Mouse (Mus musculus) left cerebral cortex, postnatal 14 days (tissue): Measurements from ENCODE around the gene Arl16. TPM values are rescaled to one million over a fixed set of nuclear protein-coding genes. Genes with fewer than 3 reads are reported as not detected.

Source experiments
- DNase-seq, 2 experiments: peaks; one replicate each; pipeline ENCODE4 v3.0.0; 2021 to 2022; ENCODE audit warnings: low spot score in 2 of 2, mixed read lengths in 1 of 2
- intact Hi-C: fragments of 180-260 bp; cut with DNase I; formaldehyde crosslinking; loops from one replicate; pipeline ENCODE4 v1.15.1; 2025
- total RNA-seq, 2 experiments: library from RNA; stranded (reverse); gene quantifications; 2 replicates each; pipeline ENCODE4 v1.2.3; 2021

Gene Arl16
- total RNA-seq, 2 experiments from 2014 or later: 59.5 to 60.1 TPM

DNA sequence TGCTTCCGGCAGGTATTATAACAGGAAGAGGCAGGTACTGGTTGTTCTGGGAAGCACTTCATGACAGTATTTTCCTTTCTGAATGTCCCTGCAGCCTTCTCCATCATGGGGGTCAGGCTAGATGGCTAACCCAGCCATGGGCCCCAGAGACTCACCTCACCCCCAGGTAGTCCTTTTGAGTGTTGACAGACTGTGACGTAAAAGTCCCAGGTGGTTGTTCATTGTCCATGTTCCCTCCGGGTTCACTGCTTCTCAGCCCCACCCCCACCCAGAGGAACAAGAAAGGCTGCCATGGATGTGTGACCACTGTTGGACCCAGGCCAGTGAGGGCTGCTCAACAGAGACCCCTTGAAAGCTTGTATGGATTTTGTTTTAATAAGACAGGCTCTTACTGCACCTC lies 25.9 kb upstream of the Arl16 start:
- no peak for DNase-seq

DNA sequence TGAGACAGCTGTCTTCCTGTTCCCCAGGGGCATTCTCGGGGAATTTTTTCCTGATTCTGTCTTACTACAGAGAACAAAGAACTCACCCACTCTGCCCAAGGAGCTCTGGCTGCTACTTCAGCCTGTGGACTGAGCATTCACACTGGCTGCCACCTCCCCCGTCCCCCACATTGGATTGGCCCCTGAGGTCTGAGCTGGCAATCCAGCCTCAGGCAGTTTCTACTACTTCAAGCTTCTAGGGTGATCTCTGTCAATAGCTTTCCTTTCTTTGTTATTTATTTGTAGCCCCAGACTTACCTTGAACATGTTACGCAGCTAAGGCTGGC lies 25.4 kb upstream of the Arl16 start:
- no peak for DNase-seq
- intact Hi-C loops: no loop called here

More for the DNA sequence above, 25.9 kb upstream of the Arl16 start:
- intact Hi-C loops: no loop called here

DNA sequence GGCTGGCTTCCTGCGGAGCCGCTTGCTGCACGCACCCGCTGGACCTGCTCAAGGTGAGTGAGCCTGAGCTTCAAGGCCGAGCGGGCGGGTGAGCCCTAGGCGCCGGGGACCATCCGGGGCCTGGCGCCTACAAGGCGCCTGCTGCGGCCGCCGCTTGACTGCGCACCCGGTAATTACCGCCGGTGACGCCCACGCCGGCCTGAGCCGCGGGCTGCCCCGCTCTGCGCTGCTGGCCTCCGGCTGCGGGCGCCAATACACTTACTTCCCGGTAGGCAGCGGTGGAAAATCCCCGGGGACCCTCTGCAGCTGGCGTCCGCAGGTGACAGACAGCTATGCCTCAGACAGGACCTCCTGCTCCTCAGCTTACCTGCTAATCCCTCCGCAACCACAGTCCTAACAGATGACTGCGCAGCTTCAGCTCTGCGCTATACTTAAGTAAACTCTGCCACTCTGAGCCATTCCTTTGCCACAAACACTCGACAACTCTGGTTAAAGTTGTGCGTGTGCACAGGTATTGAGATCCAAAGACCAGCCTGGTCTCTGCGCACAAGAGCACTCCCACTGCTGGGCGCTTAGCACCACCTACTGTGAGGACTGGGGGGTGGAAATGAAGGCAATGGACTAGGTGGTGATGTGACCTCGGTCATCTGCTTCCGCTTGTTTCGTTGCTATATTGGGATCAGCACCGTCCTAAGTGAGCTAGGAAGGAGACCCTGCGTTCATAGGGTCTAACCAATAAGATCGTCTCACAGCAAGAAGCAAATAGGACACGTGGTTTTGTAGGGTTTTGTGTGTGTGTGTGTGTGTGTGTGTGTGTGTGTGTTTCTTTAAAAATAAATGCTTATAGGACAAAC lies 24.8 kb upstream of the Arl16 start:
- peak; percentile 38 to 62 for DNase-seq
- intact Hi-C loops: no loop called here

DNA sequence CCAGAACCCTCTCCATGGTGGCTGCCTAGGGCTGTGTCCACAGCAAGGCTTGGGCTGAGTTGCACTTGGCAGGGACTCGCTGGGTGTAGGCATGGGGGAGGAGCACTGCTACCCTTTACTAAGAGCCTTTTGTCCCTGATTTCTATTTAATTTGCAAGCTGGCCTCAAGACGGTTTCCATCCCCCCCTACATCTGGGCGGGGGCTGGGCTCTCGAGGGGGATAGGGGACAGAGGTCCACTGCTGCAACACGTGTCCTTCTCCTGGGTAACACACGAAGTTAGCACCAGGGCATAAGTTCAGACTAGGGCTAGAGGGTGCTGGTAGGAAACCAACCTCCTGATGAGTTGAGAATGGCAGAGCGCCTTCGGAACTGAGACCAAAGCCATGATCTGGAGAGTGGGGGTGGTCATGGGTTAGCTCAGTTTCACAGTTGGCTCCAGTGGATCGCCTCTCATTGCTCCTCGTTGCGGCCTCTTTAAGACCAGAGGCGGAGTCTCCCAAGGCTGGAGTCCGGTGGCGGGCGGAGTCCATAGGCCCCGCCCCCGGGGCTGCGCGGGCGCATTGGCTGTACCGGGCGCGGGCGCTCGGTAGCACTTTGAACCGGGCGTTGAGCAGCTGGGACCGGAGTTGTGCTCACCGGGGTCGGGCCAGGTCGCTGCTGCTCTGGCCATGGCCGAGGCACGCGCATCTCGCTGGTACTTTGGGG lies 24.1 kb upstream of the Arl16 start, which contains the start of gene Slc25a10:
TSS of gene Slc25a10 (plus strand) at position 524 of the 707 bp plus-strand sequence.
- peak; percentile 85 to 89 for DNase-seq
- intact Hi-C loops: no loop called here

DNA sequence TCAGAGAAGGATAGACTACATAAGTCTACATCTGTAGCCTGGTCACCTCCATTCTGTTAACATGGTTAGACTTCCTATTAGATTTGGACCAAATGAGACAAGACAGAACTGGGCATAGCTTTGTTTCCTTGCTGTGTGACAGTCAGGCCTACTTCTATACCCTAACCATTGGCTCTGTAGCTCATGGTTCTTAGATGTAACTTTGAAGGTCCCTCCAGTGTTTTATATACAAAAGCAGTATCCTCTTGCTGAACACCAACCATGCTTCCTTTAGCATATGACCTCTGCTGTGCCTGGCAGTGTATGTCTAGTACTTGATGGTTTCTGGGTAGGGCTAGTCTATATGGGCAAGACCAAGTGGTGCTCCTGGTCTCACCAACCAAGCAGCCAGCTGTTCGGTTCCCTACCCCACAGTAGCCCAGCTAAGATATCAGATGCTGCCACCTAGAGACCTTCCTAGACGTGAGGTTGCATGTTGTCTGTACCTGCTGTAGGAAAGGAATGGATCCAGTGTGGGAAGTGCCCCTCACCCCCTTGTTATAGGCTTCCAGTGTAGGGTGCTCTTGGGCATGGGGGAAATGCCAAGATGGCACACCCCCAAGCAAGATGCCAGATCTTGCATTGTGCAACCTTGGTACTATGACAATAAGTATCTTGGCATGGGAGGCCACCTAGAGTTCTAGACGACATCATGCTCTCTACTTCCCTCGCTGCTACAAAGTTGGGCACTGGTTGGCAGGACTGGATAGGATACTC lies 23.1 kb upstream of the Arl16 start:
- DNase-seq: no peak
- intact Hi-C loops: no loop called here

DNA sequence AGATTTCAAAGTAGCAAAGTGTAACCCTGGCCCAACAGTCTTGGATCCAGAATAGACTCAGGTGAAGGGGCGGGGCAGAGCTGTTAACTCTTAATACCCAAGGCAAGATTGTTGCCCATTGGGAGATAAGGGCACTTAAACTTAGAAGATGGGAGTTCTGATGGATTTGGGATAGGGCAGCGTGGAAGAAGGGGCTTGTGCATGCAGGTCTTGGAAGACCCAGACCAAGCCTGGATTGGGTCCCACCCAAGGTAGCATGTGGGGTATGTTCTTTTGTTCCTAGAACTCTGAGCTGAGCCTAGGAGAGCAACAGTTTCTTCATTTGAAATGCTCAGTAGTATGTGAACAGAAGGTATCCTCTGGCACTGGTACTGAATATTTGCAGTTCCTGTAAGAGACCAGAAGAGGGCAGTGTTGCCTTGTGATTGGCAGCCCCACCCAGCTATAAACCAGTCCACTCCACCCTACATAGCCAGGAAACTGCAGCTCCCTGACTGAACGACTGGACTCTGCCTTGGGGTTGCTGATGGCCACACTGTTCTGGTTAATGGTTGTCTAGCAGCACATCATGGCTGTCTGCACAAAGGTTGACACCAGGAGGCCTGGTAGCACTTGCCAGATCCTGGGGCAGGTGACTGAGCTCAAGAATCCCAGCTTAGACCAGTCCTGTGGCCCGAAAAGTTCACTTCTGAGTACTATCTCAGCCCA lies 21.8 kb upstream of the Arl16 start:
- DNase-seq: peak; percentile 71 to 86
- intact Hi-C loops: no loop called here

DNA sequence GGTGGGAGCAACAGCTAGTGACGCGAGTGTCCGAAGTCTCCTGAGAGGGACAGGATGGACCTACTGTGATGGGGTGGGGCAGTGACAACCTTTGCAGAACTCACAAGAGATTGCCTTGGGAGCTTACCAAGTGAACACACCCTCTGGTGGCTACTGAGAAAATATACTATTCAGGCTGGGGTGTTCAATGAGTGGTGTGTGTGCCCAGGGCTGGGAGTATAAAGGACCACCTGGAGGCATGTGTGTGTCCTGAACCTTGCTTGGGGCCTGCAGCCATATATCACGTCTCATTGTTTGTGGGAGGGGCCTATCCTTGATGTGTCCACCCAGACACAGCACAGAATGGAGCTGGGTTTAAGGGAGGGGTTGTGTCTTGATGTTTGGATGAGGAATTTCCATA lies 21.1 kb upstream of the Arl16 start:
- intact Hi-C loops: no loop called here
- no peak for DNase-seq

DNA sequence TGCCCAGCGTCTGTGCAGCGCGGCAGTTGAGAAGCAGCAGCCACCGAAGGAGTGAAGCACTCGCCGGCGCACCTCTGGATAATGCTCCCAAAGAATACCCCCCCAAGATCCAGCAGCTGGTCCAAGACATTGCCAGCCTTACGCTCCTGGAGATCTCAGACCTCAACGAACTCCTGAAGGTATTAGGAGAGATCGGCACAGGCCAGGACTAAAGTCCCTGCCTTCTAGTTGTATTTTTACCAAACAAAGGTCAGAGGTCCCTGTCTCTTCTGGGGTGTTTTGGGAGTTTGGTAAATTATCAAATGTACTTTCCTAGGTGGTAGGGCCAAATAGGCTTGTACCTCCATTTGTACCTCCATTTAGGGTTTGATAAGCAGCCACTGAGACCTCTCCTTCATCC lies 17.8 kb upstream of the Arl16 start:
- intact Hi-C loops: no loop called here
- no peak for DNase-seq

DNA sequence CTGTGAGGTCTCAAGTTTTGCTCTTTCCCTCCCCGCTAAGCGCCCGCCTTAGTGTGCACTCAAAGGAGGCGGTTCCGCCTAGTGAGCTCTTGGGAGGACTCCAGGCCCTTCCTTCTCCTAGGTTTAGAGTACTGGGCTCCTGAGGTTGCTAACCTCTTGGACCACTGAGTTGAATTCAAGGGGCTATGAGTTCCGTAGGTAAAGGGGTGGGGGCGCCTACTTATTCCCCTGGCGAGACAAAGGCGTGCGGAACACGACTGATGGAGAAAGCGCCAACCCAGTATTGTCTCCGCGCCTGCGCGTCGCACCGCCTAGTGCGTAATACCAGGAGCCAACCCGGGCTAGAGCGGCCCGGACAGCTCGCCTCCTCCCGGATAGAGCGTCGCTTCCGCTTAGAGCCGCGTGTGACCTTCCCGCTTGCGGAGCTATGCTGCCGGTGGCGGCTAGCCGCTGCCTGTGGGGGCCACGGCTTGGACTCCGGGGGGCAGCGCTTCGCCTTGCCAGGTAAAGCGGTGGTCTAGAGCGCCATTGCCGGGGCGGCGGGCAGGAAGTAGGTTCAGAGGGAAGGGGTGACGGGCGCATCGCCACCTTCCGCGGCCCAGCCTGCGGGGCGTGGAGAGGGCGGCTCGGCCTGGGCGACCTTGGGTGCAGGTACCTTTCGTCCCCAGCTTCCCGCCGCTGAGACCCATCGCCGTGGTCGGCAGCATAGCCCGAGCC lies 17.0 kb upstream of the Arl16 start, which contains the start of gene Mrpl12:
TSS of gene Mrpl12 (plus strand) at position 349 of the 717 bp plus-strand sequence.
- intact Hi-C loops: no loop called here
- peak; percentile 90 for DNase-seq

DNA sequence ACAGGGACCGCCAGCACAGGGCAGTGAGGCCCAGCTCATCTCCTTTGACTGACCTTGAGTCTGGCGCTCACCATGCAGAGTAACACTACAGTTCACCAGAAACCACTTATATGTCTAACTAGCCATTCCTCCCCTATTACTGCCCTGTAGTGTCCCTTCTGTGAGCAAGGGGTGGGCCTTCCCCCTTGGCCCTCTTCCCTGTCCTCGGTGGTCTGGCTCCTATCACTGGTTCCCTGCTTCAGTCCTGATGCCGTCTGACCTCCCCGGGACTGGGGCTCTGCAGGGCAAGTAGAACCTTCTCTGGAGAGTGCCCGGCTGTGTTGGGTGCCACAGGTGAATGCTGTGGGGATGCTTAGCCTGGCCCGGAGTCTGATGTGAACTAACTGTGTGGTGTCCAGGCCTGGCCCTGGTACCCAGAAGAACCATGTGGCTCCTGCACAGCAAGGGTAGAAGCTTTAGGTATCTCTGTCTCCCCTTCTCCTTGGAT lies 16.1 kb upstream of the Arl16 start:
- no peak for DNase-seq
- intact Hi-C loops: no loop called here

DNA sequence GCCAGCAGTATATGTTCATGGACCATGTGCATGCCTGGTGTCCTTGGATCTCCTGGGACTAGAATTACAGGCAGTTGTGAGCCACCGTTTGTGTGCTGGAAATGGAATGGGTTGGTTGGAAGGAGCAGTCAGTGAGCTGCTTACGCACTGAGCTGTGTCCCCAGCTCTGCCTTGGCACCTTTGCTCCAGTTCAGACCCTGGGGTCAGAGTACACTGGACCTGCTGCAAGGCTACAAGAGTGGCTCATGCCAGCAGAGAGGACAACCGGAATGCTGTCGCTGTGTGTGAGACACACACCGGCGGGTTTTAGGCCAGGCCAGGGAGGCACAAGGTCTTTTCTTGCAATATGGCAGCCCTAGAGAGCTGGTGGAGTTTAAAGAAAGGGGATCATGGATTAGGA lies 4.6 kb upstream of the Arl16 start:
- no peak for DNase-seq
- intact Hi-C loops: no loop called here

DNA sequence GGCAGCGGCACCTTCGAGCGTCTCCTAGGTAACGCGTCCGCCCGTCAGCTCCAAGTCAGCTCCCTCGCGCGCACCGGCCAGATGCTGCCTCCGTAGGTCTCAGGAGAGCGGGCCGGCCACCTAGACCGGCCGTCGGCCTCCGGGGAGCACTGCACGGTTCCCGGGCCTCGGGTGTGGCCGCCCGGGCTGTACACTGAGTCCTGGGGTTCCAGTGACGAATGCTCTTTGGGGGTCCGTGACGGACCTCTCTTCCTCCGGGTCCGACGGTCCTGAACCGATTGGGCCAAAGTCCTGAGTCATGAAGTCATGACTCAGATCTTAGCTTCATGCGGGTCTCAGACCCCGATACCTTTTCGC lies 307 bp upstream of the Arl16 start:
- no peak for DNase-seq
- intact Hi-C loops: no loop called here

DNA sequence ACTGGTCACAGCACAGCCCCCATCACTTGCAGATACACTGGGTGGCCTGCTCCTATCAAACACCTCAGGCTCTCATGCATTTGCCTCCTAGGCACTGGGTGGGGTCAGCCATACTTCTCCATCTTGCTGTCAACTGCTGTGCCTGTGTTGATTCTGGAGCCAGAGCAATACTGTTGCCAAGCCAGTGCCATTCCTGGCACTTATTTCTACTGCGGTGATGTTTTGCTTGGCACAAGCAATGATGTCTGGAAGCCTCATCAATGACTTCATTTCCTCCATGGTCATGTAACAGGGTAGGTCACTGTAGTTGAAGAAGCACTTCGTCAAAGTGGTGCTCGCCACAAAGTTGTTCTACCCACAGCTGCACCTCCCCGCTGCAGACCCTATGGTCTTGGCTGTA lies 1.9 kb downstream of the Arl16 start:
- no peak for DNase-seq
- intact Hi-C loops: no loop called here

DNA sequence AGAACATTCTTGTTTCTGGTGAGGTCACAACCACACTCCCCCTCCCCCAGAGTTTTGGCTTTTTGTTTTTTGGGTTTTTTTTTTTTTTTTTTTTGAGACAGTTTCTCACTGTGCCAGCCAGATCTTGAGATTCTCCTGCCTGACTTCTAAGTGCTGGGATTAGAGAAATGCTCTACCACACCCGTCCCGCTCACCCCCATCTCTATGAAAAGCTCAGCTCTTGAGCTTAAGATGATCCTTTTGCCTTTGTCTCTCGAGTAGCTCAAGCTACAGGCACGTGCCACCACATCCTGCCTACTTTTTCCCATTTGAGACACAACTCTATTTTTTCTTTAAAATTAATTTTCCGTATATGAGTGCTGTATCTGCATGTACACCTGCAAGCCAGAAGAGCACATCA lies 3.0 kb downstream of the Arl16 start:
- intact Hi-C loops: no loop called here
- DNase-seq: no peak

DNA sequence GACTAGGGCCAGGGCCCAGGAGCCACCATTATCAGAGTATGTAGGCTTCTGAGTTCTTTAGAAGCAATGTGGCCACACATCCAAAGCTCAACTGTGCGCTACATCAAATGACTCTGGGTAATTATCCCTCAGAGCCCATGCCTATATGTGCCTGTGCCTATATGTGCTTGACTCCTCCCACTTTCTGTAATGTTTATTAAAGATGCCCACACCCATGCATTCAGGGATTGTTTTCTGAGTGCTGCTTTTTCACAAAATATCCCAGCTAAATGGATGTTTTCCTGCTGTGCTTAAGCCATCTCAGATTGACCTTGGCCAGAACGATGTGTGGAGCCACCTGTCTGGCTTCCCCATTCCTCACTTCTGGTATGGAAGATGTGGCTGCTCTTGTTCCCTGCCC lies 3.9 kb downstream of the Arl16 start:
- DNase-seq: no peak
- intact Hi-C loops: no loop called here

DNA sequence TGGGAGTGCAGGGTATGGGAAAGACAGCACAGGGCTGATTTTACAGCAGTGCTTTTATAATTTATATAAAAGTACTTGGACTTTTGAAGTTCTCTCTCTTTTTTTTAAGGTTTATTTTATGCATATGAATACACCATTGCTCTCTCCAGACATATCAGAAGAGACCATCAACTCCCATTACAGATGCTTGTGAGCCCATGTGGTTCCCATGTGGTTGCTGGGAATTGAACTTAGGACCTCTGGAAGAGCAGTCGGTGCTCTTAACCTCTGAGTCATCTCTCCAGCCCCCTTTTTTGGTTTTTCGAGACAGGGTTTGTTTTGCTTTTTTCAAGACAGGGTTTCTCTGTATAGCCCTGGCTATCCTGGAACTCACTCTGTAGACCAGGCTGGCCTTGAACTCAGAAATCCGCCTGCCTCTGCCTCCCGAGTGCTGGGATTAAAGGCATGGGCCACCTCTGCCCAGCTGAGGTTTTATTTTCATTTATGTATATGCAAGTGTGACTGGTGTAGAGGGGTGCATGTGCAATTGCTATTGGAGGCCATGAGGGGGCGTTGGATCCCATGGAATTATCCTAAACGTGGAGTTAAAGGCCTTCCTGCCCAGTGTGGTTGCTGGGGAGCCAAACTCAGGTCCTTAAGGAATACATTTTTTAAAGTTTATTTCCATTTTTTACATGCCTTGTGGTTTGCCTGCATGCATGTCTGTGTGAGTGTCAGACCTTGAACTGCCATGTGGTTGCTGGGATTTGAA lies 8.4 kb downstream of the Arl16 start:
- DNase-seq: no peak
- intact Hi-C loops: no loop called here

DNA sequence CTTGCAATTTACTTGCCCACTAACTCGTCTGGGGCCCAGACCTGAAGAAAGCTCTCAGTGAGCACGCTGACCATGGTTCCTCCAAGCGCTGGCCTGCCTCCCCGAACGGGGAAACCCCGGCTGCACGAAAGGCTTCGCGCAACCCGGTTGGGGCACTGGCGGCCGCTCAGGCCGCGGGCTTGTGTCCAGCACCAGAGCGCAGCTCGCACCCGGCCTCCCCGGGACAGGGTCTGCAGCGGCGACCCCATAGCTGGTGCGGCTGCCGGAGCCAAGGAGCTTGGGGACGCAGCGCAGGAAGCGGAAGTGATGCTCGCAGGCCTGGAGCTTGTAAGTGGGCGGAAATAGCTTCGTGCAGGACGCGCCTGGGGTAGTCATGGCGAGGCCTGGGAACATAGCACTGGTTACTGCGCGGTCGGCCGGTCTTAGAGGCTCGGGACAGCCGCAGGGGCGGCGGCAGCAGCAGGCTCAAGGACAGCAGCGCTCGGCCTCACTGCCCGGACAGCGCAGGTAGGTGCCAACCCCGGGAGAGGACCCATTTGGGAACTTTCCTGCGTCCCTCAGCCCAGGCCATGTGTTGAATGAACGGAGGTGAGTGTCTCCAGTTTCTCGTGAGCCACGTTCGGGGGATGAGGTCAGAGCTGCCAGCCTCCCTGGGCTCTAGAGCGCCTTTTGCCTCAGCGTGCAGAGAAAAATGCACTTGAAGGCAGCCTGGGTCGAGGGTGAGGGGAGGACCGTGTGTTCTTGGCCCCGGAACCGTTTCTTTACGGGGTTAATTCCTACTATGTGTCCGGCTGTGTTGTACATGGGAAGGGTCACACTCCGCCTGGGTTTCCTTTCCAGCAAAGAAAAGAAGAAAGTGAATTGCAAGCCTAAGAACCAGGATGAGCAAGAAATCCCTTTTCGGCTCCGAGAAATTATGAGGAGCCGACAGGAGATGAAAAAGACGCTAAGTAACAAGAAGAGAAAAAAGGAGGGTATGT lies 9.3 kb downstream of the Arl16 start, which contains the start of the genes Oxld1 and Ccdc137:
TSS of gene Oxld1 (minus strand) at position 297 of the 980 bp plus-strand sequence.
TSS of gene Ccdc137 (plus strand) at position 344 of the 980 bp plus-strand sequence.
- intact Hi-C loops: no loop called here
- DNase-seq: peak; percentile 69 to 76
